Mouse (Mus musculus) CH12.LX (cell line): ENCODE data around the gene Dnajc7. TPM values are rescaled to one million over a fixed set of nuclear protein-coding genes. Genes with fewer than 3 reads are reported as not detected.
A peak's percentile ranks its signal among the peaks of the same experiment; 100 is the strongest.

Experiments
- DNase-seq: peaks from one replicate; pipeline ENCODE4 v3.0.0-alpha.2; 2013; ENCODE audit errors: extremely low read depth
- H3K27ac ChIP-seq: 2 replicates; pipeline ENCODE4 v1.5.1; 2012; ENCODE audit warnings: low read depth, mild to moderate bottlenecking, control low read depth, moderate library complexity; ENCODE audit not compliant: insufficient read depth
- H3K27me3 ChIP-seq: replicated peaks from 2 replicates; pipeline ENCODE3; 2012; ENCODE audit warnings: inconsistent platforms
- H3K36me3 ChIP-seq, 2 experiments: replicated peaks in 1 of 2; 2 replicates each; pipeline versions ENCODE3 to v1.6.1; 2012; ENCODE audit warnings: inconsistent platforms in 1 of 2, low read length in 1 of 2, mild to moderate bottlenecking in 1 of 2, mixed read lengths in 1 of 2, moderate library complexity in 1 of 2; ENCODE audit not compliant: control insufficient read depth in 1 of 2, insufficient read depth in 1 of 2
- H3K4me1 ChIP-seq, 2 experiments: 2 replicates each; pipeline ENCODE4 v1.6.1; 2012; ENCODE audit warnings: inconsistent platforms in 1 of 2, moderate library complexity in 1 of 2; ENCODE audit not compliant: insufficient read depth in 2 of 2, control insufficient read depth in 1 of 2
- H3K4me2 ChIP-seq: 2 replicates; pipeline ENCODE4 v1.6.1; 2012; ENCODE audit warnings: low read depth, mild to moderate bottlenecking, control low read depth; ENCODE audit not compliant: poor library complexity, insufficient read depth, severe bottlenecking
- H3K4me3 ChIP-seq, 3 experiments: fragments of 150-350 bp in 1 of 3; sonication (generic) in 1 of 3; replicated peaks in 1 of 3; 2 replicates each; pipeline versions ENCODE3 to v1.5.1; 2011 to 2012; ENCODE audit warnings: low read depth in 2 of 3, low read length in 2 of 3, mild to moderate bottlenecking in 2 of 3, moderate library complexity in 2 of 3, control low read depth in 1 of 3, improper control_type of control experiment in 1 of 3, inconsistent platforms in 1 of 3, mixed read lengths in 1 of 3; ENCODE audit not compliant: poor library complexity in 1 of 3
- H3K79me2 ChIP-seq: replicated peaks from 2 replicates; pipeline ENCODE4 v1.6.1; 2012; ENCODE audit warnings: mild to moderate bottlenecking, moderate library complexity; ENCODE audit not compliant: control insufficient read depth, poor library complexity, insufficient read depth, severe bottlenecking; ENCODE audit errors: extremely low read depth
- H3K9ac ChIP-seq: 2 replicates; pipeline ENCODE4 v1.6.1; 2012; ENCODE audit warnings: low read depth, mild to moderate bottlenecking, control low read depth, moderate library complexity; ENCODE audit not compliant: insufficient read depth
- H3K9me3 ChIP-seq: replicated peaks from 2 replicates; pipeline ENCODE3; 2012; ENCODE audit warnings: low read length, inconsistent platforms, mixed read lengths
- BHLHE40 ChIP-seq: IDR thresholded peaks from 2 replicates; pipeline ENCODE4 v1.6.1; 2011; ENCODE audit warnings: mild to moderate bottlenecking, low read depth, low read length, improper control_type of control experiment
- CHD1 ChIP-seq: IDR thresholded peaks from 2 replicates; pipeline ENCODE4 v1.6.1; 2012; ENCODE audit warnings: low read depth, low read length, improper control_type of control experiment, inconsistent platforms
- E2F4 ChIP-seq: IDR thresholded peaks from 2 replicates; pipeline ENCODE4 v1.6.1; 2011; ENCODE audit warnings: low read depth, low read length, improper control_type of control experiment; ENCODE audit not compliant: insufficient replicate concordance
- ELF1 ChIP-seq: IDR thresholded peaks from 2 replicates; pipeline ENCODE4 v1.6.1; 2014; ENCODE audit warnings: low read depth, mild to moderate bottlenecking, inconsistent platforms, low read length, improper control_type of control experiment
- EP300 ChIP-seq: IDR thresholded peaks from 2 replicates; pipeline ENCODE4 v1.6.1; 2011; ENCODE audit warnings: low read length, improper control_type of control experiment
- GABPA ChIP-seq: IDR thresholded peaks from 2 replicates; pipeline ENCODE4 v1.6.1; 2012; ENCODE audit warnings: low read depth, low read length, improper control_type of control experiment, inconsistent platforms; ENCODE audit not compliant: insufficient replicate concordance
- HCFC1 ChIP-seq: IDR thresholded peaks from 2 replicates; pipeline ENCODE4 v1.6.1; 2012; ENCODE audit warnings: low read depth, mild to moderate bottlenecking, inconsistent platforms, low read length, improper control_type of control experiment
- MAFK ChIP-seq: IDR thresholded peaks from 2 replicates; pipeline ENCODE4 v1.6.1; 2011; ENCODE audit warnings: low read length, improper control_type of control experiment; ENCODE audit not compliant: insufficient replicate concordance
- MAX ChIP-seq: IDR thresholded peaks from 2 replicates; pipeline ENCODE4 v1.6.1; 2011; ENCODE audit warnings: low read length, improper control_type of control experiment
- MAZ ChIP-seq: IDR thresholded peaks from 2 replicates; pipeline ENCODE4 v1.6.1; 2012; ENCODE audit warnings: low read depth, mild to moderate bottlenecking, inconsistent platforms, low read length, improper control_type of control experiment, moderate library complexity
- MXI1 ChIP-seq: IDR thresholded peaks from 2 replicates; pipeline ENCODE4 v1.6.1; 2011; ENCODE audit warnings: mild to moderate bottlenecking, low read depth, low read length, improper control_type of control experiment
- NRF1 ChIP-seq: IDR thresholded peaks from 2 replicates; pipeline ENCODE4 v1.6.1; 2014; ENCODE audit warnings: low read depth, mild to moderate bottlenecking, inconsistent platforms, low read length, improper control_type of control experiment, moderate library complexity
- PAX5 ChIP-seq: IDR thresholded peaks from 2 replicates; pipeline ENCODE4 v1.6.1; 2012; ENCODE audit warnings: low read length, inconsistent platforms, mixed read lengths
- POLR2A ChIP-seq: IDR thresholded peaks from 2 replicates; pipeline ENCODE4 v1.6.1; 2011; ENCODE audit warnings: low read depth, mild to moderate bottlenecking, improper control_type of control experiment, low read length
- POLR2AphosphoS2 ChIP-seq: IDR thresholded peaks from 2 replicates; pipeline ENCODE4 v1.6.1; 2011; ENCODE audit warnings: low read depth, low read length, improper control_type of control experiment
- RAD21 ChIP-seq: IDR thresholded peaks from 2 replicates; pipeline ENCODE4 v1.6.1; 2011; ENCODE audit warnings: low read depth, mild to moderate bottlenecking, low read length, improper control_type of control experiment, moderate library complexity
- RCOR1 ChIP-seq: conservative IDR thresholded peaks from 2 replicates; pipeline ENCODE4 v1.6.1; 2012; ENCODE audit warnings: low read depth, mild to moderate bottlenecking, inconsistent platforms, low read length, improper control_type of control experiment
- SIN3A ChIP-seq: IDR thresholded peaks from 2 replicates; pipeline ENCODE4 v1.6.1; 2012; ENCODE audit warnings: low read length, improper control_type of control experiment, inconsistent platforms
- TBP ChIP-seq: conservative IDR thresholded peaks from 2 replicates; pipeline ENCODE4 v1.6.1; 2011; ENCODE audit warnings: low read depth, low read length, improper control_type of control experiment
- TCF12 ChIP-seq: IDR thresholded peaks from 2 replicates; pipeline ENCODE4 v1.6.1; 2014; ENCODE audit warnings: low read depth, mild to moderate bottlenecking, inconsistent platforms, low read length, improper control_type of control experiment
- USF1 ChIP-seq: IDR thresholded peaks from 2 replicates; pipeline ENCODE4 v1.6.1; 2014; ENCODE audit warnings: low read depth, mild to moderate bottlenecking, inconsistent platforms, low read length, improper control_type of control experiment
- ZC3H11A ChIP-seq: IDR thresholded peaks from 2 replicates; pipeline ENCODE4 v1.6.1; 2012; ENCODE audit warnings: low read depth, mild to moderate bottlenecking, inconsistent platforms, low read length, improper control_type of control experiment
- ZKSCAN1 ChIP-seq: IDR thresholded peaks from 2 replicates; pipeline ENCODE4 v1.6.1; 2012; ENCODE audit warnings: low read depth, inconsistent platforms, low read length, improper control_type of control experiment, borderline replicate concordance
- ZNF384 ChIP-seq: IDR thresholded peaks from 2 replicates; pipeline ENCODE4 v1.6.1; 2012; ENCODE audit warnings: low read depth, low read length, improper control_type of control experiment, inconsistent platforms
- dilution Hi-C: fragments of 300-500 bp; cut with MboI; formaldehyde crosslinking; loops from 2 replicates; pipeline ENCODE4 v1.14.3; 2020; ENCODE audit warnings: low sequenced_read_pairs; ENCODE audit not compliant: extremely low pct_unique_long_range_greater_than_20kb, extremely low pct_ligation_motif_present
- in situ Hi-C: fragments of 300-500 bp; cut with MboI; formaldehyde crosslinking; loops from 3 replicates; pipeline ENCODE4 v1.14.3; 2019; ENCODE audit warnings: low sequenced_read_pairs, low pct_ligation_motif_present, low pct_unique_long_range_greater_than_20kb, mixed read lengths
- polyA plus RNA-seq: library from polyadenylated mRNA; unstranded; fragments of >175 nt; gene quantifications from 2 replicates; pipeline ENCODE4 v1.2.1, GENCODE M21; 2012; ENCODE audit warnings: low read depth; ENCODE audit not compliant: insufficient read length
- total RNA-seq, 2 experiments: library from RNA; depleted of rRNA; stranded (reverse); fragments of 300-350 nt in 1 of 2; fragments of >200 nt in 1 of 2; gene quantifications; 2 replicates each; pipeline ENCODE4 v1.2.3; 2012 to 2014

Dnajc7 gene
- total and polyA plus RNA-seq, 3 experiments: 123 to 455 (median 249) TPM

DNA sequence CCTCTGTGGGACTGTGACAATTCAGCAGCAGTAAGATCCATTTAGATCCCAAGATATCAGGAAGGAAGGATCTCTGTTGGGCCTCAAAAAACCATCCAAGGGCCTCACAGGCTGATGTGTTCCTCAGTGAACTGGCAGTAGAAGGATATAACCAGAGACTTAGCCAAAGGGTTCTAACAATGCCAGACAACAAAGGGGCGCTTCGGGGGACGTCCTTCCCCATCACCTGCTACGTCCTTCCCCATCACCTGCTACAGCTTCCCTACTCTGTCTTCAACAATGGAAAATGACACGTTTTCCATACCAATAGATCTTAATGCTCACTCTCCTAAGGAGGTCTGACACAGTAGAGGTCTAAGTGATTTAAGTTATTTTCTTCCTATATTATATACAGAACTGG, 3.6 kb downstream of the Dnajc7 start:
- dilution Hi-C loops: no loop called here
- no peak overlapping the region for H3K9ac ChIP-seq
- peaks cover 78% of the 10 kb centered on the region for H3K79me2 ChIP-seq
- H3K36me3 ChIP-seq: peaks cover 7 to 47% of the 10 kb centered on the region in 2 experiments
- no peak overlapping the region for H3K4me2 ChIP-seq
- H3K9me3 ChIP-seq: no peaks in the 10 kb centered on the region
- in situ Hi-C loops: no loop called here
- no peak overlapping the region for H3K4me3 ChIP-seq
- H3K4me1 ChIP-seq: peaks cover 18 to 74% of the 10 kb centered on the region in 2 experiments
- no peak for DNase-seq
- no peaks in the 10 kb centered on the region for H3K27me3 ChIP-seq
- H3K27ac ChIP-seq: no peak overlapping the region
- TF ChIP-seq MAZ (no peak), SIN3A (no peak), NRF1 (no peak), PAX5 (no peak), E2F4 (no peak), ZNF384 (no peak), MXI1 (no peak), GABPA (no peak), MAFK (no peak), CHD1 (no peak), ZC3H11A (no peak), USF1 (no peak), POLR2AphosphoS2 (no peak), ELF1 (no peak), RCOR1 (no peak), EP300 (no peak), ZKSCAN1 (no peak), BHLHE40 (no peak), TCF12 (no peak), POLR2A (no peak)
- TF ChIP-seq, all 38 proteins: peak for 0

DNA sequence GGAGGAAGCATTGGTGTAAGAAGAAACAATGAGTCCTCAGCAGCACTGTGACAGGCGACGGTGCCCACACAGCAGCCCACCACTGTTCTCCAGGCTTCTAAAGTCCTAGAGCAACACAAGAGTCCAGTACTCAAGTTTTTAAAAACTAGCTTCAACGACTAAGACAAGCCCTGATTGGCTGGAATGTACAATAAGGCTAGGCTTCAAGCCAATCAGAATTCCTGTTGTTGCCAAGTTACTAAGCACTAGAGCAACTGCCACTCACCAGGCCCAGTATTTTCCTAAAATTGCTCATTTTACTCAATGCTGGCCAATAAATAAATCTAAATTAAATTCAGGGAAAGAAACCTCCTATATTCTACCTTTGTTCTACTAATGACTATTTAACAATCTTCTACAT, 6.7 kb downstream of the Dnajc7 start:
- H3K9ac ChIP-seq: peak overlapping the region; percentile 57
- H3K4me3 ChIP-seq: peak overlapping the region in 2 of 3 experiments; percentile 6 to 51
- H3K4me1 ChIP-seq: peaks cover 23 to 88% of the 10 kb centered on the region in 2 experiments
- H3K27me3 ChIP-seq: no peaks in the 10 kb centered on the region
- H3K27ac ChIP-seq: peak overlapping the region; percentile 30
- dilution Hi-C loops (no loop called here), in situ Hi-C loops (no loop called here)
- peak overlapping the region; percentile 79 for H3K4me2 ChIP-seq
- peak; percentile 79 for DNase-seq
- H3K36me3 ChIP-seq: peaks cover 8 to 62% of the 10 kb centered on the region in 2 experiments
- peaks cover 98% of the 10 kb centered on the region for H3K79me2 ChIP-seq
- TF ChIP-seq EP300 (no peak), TBP (0 out of 2 replicates have a peak, but pooled peaks have one; percentile 35), HCFC1 (peak; percentile 63), POLR2A (peak; percentile 40; the same call in 1 of the 2 replicates), MXI1 (no peak), MAX (no peak), RAD21 (no peak)
- H3K9me3 ChIP-seq: no peaks in the 10 kb centered on the region
